Mouse (Mus musculus): ENCODE results near the gene Cpeb4. TPM values are rescaled to one million over a fixed set of nuclear protein-coding genes. Genes with fewer than 3 reads are reported as not detected.
"Not testable (repeated sequence)": the region's sequence is repeated elsewhere in the genome, so short reads cannot be mapped to it uniquely, and the experiment has no call there.

Gene Cpeb4
- polyA plus RNA-seq, 1 experiment = 58.0 TPM

DNA sequence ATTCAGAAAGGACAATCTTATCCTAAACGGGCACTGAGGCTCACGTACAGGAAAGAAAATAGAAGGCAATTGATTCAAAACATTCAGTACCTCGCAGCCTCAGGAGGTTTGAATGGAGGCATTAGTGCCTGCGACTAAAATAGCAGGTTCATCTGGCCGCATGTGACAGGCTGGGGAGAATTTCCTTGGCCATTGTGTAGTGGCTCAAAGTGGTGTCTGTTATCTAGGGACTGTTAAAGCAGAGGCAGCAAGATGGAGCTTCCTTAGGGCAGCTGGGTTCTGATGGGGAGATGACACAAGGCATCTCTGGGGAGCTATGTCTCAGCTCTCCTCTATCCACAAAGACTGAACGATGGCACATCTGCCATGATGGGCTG, 32.9 kb upstream of the Cpeb4 start:
- Histone ChIP-seq H3K4me3 (replicated peaks; ENCODE audit: insufficient read depth, low read depth, low read length) (no peak overlapping the region), H3K4me1 (ENCODE audit: control insufficient read depth, insufficient read depth, low read length) (peaks cover 24% of the 10 kb centered on the region), H3K27ac (ENCODE audit: insufficient read depth, low read length) (no peak overlapping the region), H3K27me3 (ENCODE audit: control insufficient read depth, insufficient read depth, low read length) (no peaks in the 10 kb centered on the region)
- WGBS = 10% methylated on average over 6 of the region's 6 CpGs
- TF ChIP-seq POLR2A (IDR thresholded peaks at IDR 0.05; ENCODE audit: borderline replicate concordance, insufficient read depth, low read length) (no peak), CTCF (IDR thresholded peaks at IDR 0.05; ENCODE audit: borderline replicate concordance, insufficient read depth, low read depth, low read length) (no peak)
- peak in 1 of 2 experiments; percentile 38 for DNase-seq

DNA sequence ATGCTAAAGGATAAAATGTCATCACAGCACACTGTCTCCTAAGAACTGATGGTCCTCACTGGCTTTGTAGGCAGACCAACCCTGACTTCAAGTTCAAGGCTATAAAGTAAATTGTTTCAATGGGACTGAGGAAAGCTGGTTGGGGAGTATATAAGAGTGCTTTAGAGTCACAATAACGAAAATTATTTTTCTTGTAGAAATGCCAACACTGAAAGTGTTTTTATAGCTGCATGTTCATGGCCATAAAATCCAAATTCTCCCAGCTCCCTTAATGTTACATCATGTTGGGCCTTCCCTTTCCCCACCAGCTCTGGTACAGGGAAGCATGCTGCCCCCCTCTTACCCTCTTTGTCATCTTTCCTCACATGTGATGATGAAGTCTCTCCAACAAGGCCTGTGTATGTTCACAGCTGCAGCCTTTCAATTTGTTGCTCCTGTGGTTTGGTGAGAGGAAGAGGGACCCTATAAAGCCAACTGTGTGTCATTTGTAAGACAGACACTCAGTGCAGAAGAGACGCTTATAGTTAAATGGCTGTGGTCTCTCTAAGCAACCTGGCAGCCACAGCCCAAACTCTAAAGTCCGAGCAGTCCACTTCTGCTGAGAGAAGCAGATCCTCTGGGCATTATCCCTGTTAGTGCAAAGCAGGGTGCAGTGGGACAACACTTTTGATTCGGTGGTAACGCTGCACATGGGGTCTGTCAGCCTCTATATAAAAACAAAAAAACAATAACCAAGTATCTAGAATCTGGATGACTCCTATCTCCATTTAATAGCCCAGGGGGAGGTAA, 29.6 kb upstream of the Cpeb4 start:
- Histone ChIP-seq H3K27ac (ENCODE audit: insufficient read depth, low read length) (no peak overlapping the region), H3K4me1 (ENCODE audit: control insufficient read depth, insufficient read depth, low read length) (peaks cover 16% of the 10 kb centered on the region), H3K4me3 (replicated peaks; ENCODE audit: insufficient read depth, low read depth, low read length) (no peak overlapping the region), H3K27me3 (ENCODE audit: control insufficient read depth, insufficient read depth, low read length) (no peaks in the 10 kb centered on the region)
- TF ChIP-seq POLR2A (IDR thresholded peaks at IDR 0.05; ENCODE audit: borderline replicate concordance, insufficient read depth, low read length) (no peak), CTCF (IDR thresholded peaks at IDR 0.05; ENCODE audit: borderline replicate concordance, insufficient read depth, low read depth, low read length) (no peak)
- no peak for DNase-seq
- WGBS = 90% methylated on average over 5 of the region's 5 CpGs

DNA sequence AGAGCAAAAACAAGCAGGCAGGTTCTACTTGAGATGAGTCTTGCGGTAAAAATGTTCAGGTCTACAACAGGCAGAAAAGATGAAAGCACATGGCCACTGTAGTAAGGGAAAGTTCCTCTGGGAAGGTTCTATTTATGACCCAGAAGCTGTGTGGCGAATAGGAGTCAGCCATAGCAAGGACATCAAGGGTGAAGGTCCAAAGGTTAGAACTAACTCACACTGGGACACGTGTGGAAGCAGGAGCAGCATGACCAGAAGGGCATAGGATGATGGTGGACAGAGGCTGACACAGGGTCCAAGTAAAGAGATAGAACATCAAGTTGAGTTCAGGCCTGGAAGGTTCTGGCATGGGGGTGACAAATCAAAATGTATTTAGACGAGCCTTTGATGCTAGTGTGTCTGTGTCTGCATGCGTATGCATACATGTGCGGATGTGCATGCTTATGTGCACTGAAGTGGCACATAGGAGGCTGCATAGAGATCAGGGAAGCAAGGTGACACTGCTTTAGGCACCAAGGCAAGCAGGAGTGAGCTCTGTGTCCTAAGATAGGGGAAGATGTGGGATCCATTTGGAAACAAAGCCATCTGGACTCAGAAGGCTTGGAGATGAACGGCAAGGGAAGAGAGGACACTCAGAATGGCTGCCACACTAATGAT, 28.7 kb upstream of the Cpeb4 start:
- DNase-seq = no peak
- 84% methylated on average over 7 of the region's 7 CpGs for WGBS
- Histone ChIP-seq H3K4me1 (ENCODE audit: control insufficient read depth, insufficient read depth, low read length) (peaks cover 17% of the 10 kb centered on the region), H3K4me3 (replicated peaks; ENCODE audit: insufficient read depth, low read depth, low read length) (no peak overlapping the region), H3K27me3 (ENCODE audit: control insufficient read depth, insufficient read depth, low read length) (no peaks in the 10 kb centered on the region), H3K27ac (ENCODE audit: insufficient read depth, low read length) (no peak overlapping the region; the same call in 1 of the 2 replicates)
- TF ChIP-seq POLR2A (IDR thresholded peaks at IDR 0.05; ENCODE audit: borderline replicate concordance, insufficient read depth, low read length) (no peak), CTCF (IDR thresholded peaks at IDR 0.05; ENCODE audit: borderline replicate concordance, insufficient read depth, low read depth, low read length) (no peak)

DNA sequence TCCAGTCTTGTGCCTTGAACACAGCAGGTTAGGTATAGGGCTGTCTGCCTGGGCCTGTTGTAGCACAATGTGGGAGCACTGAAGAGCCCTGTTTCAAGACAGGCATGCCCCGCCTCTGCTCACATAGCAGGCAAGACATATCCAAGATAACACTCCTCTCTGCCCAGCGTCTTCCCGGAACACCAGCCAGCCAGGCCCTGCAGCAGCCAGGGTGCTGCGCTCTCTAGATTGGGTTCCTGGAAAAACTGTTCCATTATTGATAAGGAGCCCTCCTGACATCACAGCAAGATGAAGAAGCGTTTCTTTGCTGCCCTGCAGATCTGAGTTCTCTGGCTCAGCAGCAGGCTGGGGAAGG, 28.2 kb upstream of the Cpeb4 start:
- peaks cover 15% of the 10 kb centered on the region for H3K4me1 ChIP-seq (ENCODE audit: control insufficient read depth, insufficient read depth, low read length)
- TF ChIP-seq POLR2A (IDR thresholded peaks at IDR 0.05; ENCODE audit: borderline replicate concordance, insufficient read depth, low read length) = no peak
- TF ChIP-seq CTCF (IDR thresholded peaks at IDR 0.05; ENCODE audit: borderline replicate concordance, insufficient read depth, low read depth, low read length) = no peak
- WGBS = 90% methylated on average over 5 of the region's 5 CpGs
- H3K27ac ChIP-seq (ENCODE audit: insufficient read depth, low read length) = no peak overlapping the region
- DNase-seq = no peak
- no peaks in the 10 kb centered on the region for H3K27me3 ChIP-seq (ENCODE audit: control insufficient read depth, insufficient read depth, low read length)
- H3K4me3 ChIP-seq (replicated peaks; ENCODE audit: insufficient read depth, low read depth, low read length) = no peak overlapping the region

- not testable (repeated sequence) for H3K27ac ChIP-seq (ENCODE audit: insufficient read depth, low read length); H3K4me3 ChIP-seq (replicated peaks; ENCODE audit: insufficient read depth, low read depth, low read length); H3K27me3 ChIP-seq (ENCODE audit: control insufficient read depth, insufficient read depth, low read length)
- DNase-seq = peak in 1 of 2 experiments; percentile 3
- H3K4me1 ChIP-seq (ENCODE audit: control insufficient read depth, insufficient read depth, low read length) = peaks cover 18% of the 10 kb centered on the region
- 98% methylated on average over 1 of the region's 1 CpGs for WGBS
Observed at GRCm38 (mm10) chr11:31845111-31845510, 26.9 kb upstream of the Cpeb4 start.

DNA sequence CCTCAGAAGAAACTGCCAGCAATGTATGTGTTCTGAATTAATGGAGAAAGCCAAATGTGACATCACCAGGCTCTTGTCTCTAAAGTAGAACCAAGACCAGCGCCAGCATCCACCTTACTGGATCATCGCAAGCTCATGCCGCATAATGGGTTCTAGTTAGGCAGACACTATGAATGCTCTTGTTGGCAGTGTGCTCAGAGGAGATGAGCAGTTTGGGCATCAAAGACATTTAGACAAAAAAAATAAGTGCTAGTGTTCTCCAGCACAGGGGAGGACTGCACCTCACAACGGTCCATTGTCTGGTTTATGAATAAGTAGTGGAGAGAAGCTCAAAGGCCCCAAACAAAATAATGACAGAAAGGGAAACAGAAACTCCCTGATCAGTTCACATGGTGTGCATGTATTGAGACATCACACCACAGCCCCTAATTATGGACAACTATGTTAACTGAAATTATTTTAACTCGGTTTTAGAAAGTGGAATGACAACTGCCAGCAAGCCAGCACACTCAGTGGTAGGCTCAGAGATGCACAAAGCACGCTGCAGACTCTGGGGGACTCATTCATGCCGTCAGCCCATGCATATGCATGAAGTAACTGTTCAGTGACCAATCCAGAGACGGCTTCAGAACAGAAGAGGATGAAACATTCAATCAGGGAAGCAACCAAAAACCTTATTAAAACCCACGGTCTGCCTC, 25.1 kb upstream of the Cpeb4 start:
- peak in 1 of 2 experiments; percentile 27 for DNase-seq
- Histone ChIP-seq H3K27ac (ENCODE audit: insufficient read depth, low read length) (no peak overlapping the region), H3K27me3 (ENCODE audit: control insufficient read depth, insufficient read depth, low read length) (no peaks in the 10 kb centered on the region), H3K4me3 (replicated peaks; ENCODE audit: insufficient read depth, low read depth, low read length) (no peak overlapping the region), H3K4me1 (ENCODE audit: control insufficient read depth, insufficient read depth, low read length) (peaks cover 35% of the 10 kb centered on the region)
- TF ChIP-seq CTCF (IDR thresholded peaks at IDR 0.05; ENCODE audit: borderline replicate concordance, insufficient read depth, low read depth, low read length) = no peak
- TF ChIP-seq POLR2A (IDR thresholded peaks at IDR 0.05; ENCODE audit: borderline replicate concordance, insufficient read depth, low read length) = no peak
- 68% methylated on average over 9 of the region's 9 CpGs for WGBS

- no peak overlapping the region for H3K27ac ChIP-seq (ENCODE audit: insufficient read depth, low read length)
- TF ChIP-seq POLR2A (IDR thresholded peaks at IDR 0.05; ENCODE audit: borderline replicate concordance, insufficient read depth, low read length) = no peak
- no peak for TF ChIP-seq CTCF (IDR thresholded peaks at IDR 0.05; ENCODE audit: borderline replicate concordance, insufficient read depth, low read depth, low read length)
Observed at GRCm38 (mm10) chr11:31847469-31847805, 24.6 kb upstream of the Cpeb4 start.

GRCm38 (mm10) chr11:31848725-31849124, 23.3 kb upstream of the Cpeb4 start:
- H3K4me1 ChIP-seq (ENCODE audit: control insufficient read depth, insufficient read depth, low read length) = peaks cover 40% of the 10 kb centered on the region
- TF ChIP-seq POLR2A (IDR thresholded peaks at IDR 0.05; ENCODE audit: borderline replicate concordance, insufficient read depth, low read length) (no peak), CTCF (IDR thresholded peaks at IDR 0.05; ENCODE audit: borderline replicate concordance, insufficient read depth, low read depth, low read length) (no peak)
- H3K27ac ChIP-seq (ENCODE audit: insufficient read depth, low read length) = peak overlapping the region; percentile 70
- H3K27me3 ChIP-seq (ENCODE audit: control insufficient read depth, insufficient read depth, low read length) = no peaks in the 10 kb centered on the region
- peak; percentile 26 to 57 for DNase-seq
- H3K4me3 ChIP-seq (replicated peaks; ENCODE audit: insufficient read depth, low read depth, low read length) = no peak overlapping the region
- WGBS = 67% methylated on average over 4 of the region's 4 CpGs

More at GRCm38 (mm10) chr11:31847469-31847805, 24.6 kb upstream of the Cpeb4 start:
- Histone ChIP-seq H3K27me3 (ENCODE audit: control insufficient read depth, insufficient read depth, low read length) (no peaks in the 10 kb centered on the region), H3K4me1 (ENCODE audit: control insufficient read depth, insufficient read depth, low read length) (peaks cover 40% of the 10 kb centered on the region), H3K4me3 (replicated peaks; ENCODE audit: insufficient read depth, low read depth, low read length) (no peak overlapping the region)
- 83% methylated on average over 5 of the region's 5 CpGs for WGBS
- DNase-seq = peak in 1 of 2 experiments; percentile 5
